Mouse (Mus musculus): ENCODE measurements around the gene Tnmd. TPM values are rescaled to one million over a fixed set of nuclear protein-coding genes. Genes with fewer than 3 reads are reported as not detected.

Tnmd gene
- polyA plus RNA-seq (2012; rRNA removed): 0.26 and 0.36 TPM in 2 replicates

DNA sequence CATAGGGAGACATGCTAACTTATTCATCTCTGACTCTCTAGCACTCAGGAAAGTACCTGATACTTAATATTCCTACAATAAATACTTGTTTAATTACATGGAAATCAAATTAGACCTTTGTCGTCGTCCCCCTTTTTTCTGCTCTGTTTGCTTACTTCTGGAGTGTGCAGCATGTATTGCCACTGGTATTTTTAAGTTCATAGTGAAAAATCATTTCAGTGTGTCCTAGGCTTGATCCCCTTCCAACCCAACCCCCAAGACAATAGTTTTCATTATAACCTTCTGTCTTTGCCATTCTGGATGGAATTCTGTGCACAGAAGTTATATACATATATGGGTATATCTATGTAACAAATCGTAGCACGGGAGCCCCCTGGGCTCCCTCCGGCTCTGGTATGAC is at the start of gene Tnmd:
Tnmd (plus strand) TSS at position 301 of the 400 bp plus-strand sequence.
- no peak for DNase-seq (ENCODE audit: extremely low spot score in 1 of 2, low spot score in 1 of 2)

DNA sequence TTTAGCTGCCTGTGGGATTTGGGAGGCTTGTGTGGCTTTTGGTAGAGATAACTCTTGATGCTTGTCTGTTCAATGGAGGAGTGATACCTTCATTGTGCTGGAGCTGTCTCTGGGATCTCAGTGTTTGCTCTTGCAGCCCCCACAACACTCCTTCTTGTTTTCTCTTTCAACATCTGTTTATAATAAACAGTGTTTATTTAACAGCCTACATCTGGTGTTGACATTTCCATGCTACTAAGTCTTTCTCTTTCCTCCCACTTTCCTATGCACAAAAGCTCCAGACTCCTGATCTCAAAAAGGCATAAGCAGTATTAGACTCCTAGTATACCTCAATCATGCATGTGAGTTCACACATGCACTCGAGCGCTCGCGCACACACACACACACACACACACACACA is 2.9 kb downstream of the Tnmd start:
- no peak for DNase-seq (ENCODE audit: extremely low spot score in 1 of 2, low spot score in 1 of 2)

DNA sequence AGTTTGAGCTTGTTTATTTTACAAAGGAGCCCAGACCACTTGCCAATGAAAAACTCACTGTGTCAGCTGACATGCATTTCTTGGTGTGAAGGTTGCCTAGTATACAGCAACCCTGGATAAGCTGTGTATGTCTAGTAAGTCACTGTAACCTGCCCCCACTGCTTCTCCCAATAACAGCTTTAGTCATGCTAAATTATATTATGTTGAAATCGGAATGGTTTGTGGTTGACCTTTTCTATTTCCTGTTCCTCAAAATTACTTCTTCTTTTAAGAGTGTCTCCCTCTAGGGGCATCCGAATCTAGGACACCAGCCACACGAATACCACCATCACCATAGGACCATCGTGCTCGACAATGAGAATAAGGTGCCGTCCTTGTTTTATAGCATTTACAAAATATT is 19.0 kb downstream of the Tnmd start:
- DNase-seq (ENCODE audit: extremely low spot score in 1 of 2, low spot score in 1 of 2): no peak

DNA sequence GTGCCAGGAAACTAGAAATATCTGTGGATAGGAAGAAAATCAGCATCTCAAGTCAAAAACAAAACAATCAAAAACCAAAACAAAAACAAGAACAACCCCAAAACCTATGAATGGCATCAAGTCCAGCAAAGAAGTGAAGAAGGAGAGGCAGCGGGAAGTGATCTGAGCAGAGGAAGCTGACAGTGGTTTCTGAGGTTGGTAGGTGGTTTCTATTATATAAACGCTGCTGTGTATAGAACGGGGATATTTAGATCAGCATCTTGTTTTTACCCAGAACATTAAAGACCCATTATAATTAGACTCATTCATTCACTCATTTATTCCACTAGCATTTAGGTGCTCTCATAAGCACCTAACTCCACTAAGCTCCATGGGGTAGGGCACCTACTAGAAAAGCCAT is 36.5 kb downstream of the Tnmd start:
- DNase-seq (ENCODE audit: extremely low spot score in 1 of 2, low spot score in 1 of 2): no peak

DNA sequence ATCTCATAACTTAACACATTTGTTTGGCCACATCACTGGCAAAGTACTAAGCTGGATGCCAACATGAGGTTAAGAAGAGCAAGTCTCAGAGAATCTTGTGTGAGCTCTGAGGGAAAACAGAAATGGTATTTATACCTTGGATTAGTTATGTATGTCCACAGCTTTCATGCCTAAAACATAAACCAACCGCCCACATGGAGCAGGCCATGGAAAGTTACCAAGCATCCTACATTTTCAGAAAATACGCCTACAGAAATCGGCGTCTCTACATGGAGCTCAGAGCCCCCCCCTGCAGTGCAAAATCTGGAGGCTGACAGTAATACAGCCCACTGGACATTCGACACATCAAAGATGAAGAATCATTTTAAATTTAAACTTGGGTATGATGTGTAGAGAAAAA is 37.3 kb downstream of the Tnmd start:
- peak; percentile 5 to 36 for DNase-seq (ENCODE audit: extremely low spot score in 1 of 2, low spot score in 1 of 2)

DNA sequence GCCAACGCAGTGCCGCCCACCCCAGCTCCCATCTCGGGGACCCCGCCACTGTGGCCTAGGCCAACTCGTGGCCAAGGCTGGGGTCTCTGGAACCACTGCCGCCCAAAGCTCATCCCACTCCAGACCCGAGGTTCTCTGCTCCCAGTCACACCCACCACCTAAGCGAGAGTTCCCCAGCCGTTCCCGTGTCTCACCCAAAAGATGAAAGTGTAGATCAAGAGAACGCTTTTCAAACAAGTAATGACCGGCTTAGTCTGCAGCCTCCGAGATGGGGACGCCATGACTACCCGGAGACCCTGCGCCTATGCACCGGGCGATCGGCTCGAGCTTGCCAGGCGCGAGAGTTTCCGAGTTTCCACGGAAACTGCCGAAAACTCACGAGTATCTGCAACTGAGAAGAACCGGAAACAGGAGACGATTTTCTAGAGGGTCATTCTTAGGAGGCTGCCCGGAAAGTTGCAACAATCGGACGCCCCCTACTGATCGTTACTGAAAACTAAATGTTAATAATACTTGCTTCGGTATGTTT is 47.3 kb downstream of the Tnmd start, which contains the start of gene Tspan6:
Tspan6 (minus strand) TSS at position 416 of the 529 bp plus-strand sequence.
- DNase-seq (ENCODE audit: extremely low spot score in 1 of 2, low spot score in 1 of 2): peak; percentile 61 to 89

DNA sequence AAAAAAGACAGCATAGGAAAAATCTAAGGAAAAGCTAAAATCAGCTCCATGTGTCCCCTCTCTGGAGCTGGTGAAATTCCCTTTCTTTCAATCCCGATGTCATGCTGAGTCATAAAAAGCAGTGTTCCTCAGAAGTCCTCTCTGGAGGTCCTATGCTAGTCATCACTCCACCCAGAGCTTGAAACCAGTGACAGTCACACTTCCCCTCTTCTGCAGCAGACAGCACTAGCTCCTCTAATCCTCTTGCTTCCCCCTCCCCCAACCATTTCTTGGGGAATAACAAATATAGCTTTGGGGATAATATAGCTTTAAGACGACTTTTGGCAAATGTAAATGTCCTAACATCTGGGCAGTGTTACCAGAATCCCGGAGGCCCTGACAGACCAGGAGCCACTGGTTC is 57.5 kb downstream of the Tnmd start, which contains the start of gene Srpx2:
Srpx2 (plus strand) TSS at position 166 of the 400 bp plus-strand sequence.
- no peak for DNase-seq (ENCODE audit: extremely low spot score in 1 of 2, low spot score in 1 of 2)

DNA sequence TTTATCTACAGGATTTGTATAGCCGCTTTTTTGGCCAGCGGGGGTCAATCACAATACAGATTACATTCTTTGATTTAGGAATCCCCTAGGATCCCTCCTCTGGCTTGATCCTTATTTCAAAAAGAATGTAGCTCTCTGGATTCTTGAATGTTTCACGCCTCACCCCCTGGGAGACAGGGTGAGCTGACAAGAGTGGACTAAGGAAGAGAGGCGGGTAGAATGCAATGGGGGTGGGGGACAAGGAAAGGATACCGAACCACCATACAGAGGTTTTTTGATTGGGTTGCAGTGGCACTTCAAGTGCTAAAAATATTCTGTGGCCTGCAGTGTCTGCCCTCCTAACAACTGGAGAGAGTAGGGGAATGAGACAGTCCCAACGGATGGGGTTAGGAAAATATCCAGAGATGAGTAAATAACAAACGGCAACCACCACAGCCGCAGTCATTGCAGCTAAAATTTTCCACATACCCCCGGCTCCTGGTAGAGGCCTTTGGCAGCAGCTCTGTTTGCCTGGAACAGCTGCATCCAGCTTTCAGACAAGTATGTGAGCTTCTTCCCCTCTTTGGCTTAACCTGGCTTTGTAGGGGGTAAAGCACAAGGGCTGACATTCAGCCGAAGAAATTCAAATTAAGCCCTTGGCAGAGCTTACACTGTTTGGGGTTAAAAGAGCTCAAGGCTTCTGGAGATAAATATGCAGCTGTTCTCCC is 60.8 kb downstream of the Tnmd start:
- DNase-seq (ENCODE audit: extremely low spot score in 1 of 2, low spot score in 1 of 2): no peak

DNA sequence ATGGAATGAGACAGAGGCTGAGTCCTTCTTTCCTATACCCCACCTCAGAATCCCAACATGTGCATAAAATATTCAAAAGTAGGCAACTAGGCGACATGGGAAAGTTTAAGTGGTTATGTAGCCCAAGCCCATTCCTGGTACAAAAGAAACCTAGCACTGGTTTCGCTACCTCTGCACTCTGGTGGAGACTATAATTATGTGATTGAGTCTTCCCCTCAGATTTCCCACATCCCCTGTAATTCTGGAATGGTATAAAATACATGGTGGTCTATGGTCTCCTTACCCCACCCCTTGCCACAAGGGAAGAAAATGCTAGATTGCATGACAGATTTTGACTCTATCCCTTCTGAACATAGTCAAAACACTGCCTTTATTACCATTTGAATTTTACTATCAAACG is 62.2 kb downstream of the Tnmd start:
- no peak for DNase-seq (ENCODE audit: extremely low spot score in 1 of 2, low spot score in 1 of 2)

DNA sequence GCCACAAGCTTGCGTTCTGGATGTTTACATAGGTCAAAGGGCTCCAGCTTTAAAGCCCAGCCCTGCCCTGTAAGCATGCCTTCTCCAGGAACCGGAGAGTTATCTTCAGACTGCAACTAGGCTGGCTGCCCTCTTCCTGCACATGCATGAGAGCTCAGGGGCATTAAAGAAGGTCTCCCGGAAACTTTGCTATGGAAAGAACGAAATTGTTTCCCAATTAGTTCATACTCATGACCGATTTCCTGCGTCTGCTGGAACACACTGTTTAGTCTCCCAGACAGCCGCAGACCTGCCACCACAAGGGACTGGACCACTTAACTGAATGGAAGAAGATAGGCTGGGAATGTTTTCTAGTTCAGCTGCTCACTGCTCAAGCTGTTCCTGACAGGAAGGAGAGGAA is 63.4 kb downstream of the Tnmd start:
- DNase-seq (ENCODE audit: extremely low spot score in 1 of 2, low spot score in 1 of 2): no peak

Other genes starting within 250 kb of the Tnmd start
- 7.0 and 10.5 TPM in 2 replicates for gene Pcdh19, start 162.0 kb upstream of the Tnmd start, polyA plus RNA-seq (2012; rRNA removed)
- 19.0 and 20.6 TPM in 2 replicates for gene Tspan6, start 47.4 kb downstream of the Tnmd start, polyA plus RNA-seq (2012; rRNA removed)
- gene Srpx2, start 57.4 kb downstream of the Tnmd start, polyA plus RNA-seq (2012; rRNA removed): 0.84 and 0.86 TPM in 2 replicates
- 0.46 TPM in 2 replicates for gene Sytl4, start 130.8 kb downstream of the Tnmd start, polyA plus RNA-seq (2012; rRNA removed)
- 93.6 and 115 TPM in 2 replicates for gene Cstf2, start 208.2 kb downstream of the Tnmd start, polyA plus RNA-seq (2012; rRNA removed)

Measured in frontal cortex, adult 2 months (tissue).